Mouse (Mus musculus) liver, postnatal 0 days (tissue): Measurements from ENCODE around the gene Slc31a2.
A peak's percentile ranks its signal among the peaks of the same experiment; 100 is the strongest.

Experiments used
- CTCF ChIP-seq: sonication (generic); IDR thresholded peaks from 2 replicates; pipeline ENCODE4 v1.5.1; 2016; ENCODE audit warnings: antibody characterized with exemption, low read depth
- EP300 ChIP-seq: IDR thresholded peaks from 2 replicates; pipeline ENCODE4 v1.6.1; 2016; ENCODE audit warnings: antibody characterized with exemption, low read depth, mild to moderate bottlenecking

- no peak for TF ChIP-seq EP300
- TF ChIP-seq CTCF, result peak; percentile 52
Observed at GRCm38 (mm10) chr4:62331977-62332376, 69.6 kb downstream of the Slc31a2 start.
